Mouse (Mus musculus) heart, embryonic 11.5 days (tissue): ENCODE results near the gene Tnr. TPM values are rescaled to one million over a fixed set of nuclear protein-coding genes. Genes with fewer than 3 reads are reported as not detected.

Experiments used
- ATAC-seq: fragments of 200-750 bp; cut with Nextera tagmentation; replicated peaks from 2 replicates; pipeline ENCODE4 v1.8.0; 2017; ENCODE audit warnings: moderate library complexity; ENCODE audit not compliant: insufficient number of reproducible peaks, low FRiP score, low TSS enrichment
- H3K27ac ChIP-seq: fragments of 300-500 bp; sonication (generic); 2 replicates; pipeline ENCODE4 v1.5.1; 2014; ENCODE audit warnings: mild to moderate bottlenecking, low read depth, low read length
- H3K27me3 ChIP-seq: fragments of 300-500 bp; sonication (generic); 2 replicates; pipeline ENCODE4 v1.6.1; 2014; ENCODE audit warnings: mild to moderate bottlenecking, low read length, mixed read lengths; ENCODE audit not compliant: control insufficient read depth, insufficient read depth
- H3K36me3 ChIP-seq: fragments of 300-500 bp; sonication (generic); 2 replicates; pipeline ENCODE4 v1.6.1; 2014; ENCODE audit warnings: mild to moderate bottlenecking, low read length, moderate library complexity, mixed read lengths; ENCODE audit not compliant: control insufficient read depth, insufficient read depth
- H3K4me1 ChIP-seq: fragments of 300-500 bp; sonication (generic); 2 replicates; pipeline ENCODE4 v1.6.1; 2014; ENCODE audit warnings: low read length; ENCODE audit not compliant: control insufficient read depth, insufficient read depth
- H3K4me2 ChIP-seq: fragments of 300-500 bp; sonication (generic); 2 replicates; pipeline ENCODE4 v1.6.1; 2014; ENCODE audit warnings: mild to moderate bottlenecking, moderate library complexity
- H3K4me3 ChIP-seq: fragments of 300-500 bp; sonication (generic); 2 replicates; pipeline ENCODE4 v1.5.1; 2014; ENCODE audit warnings: low read depth, low read length
- H3K9ac ChIP-seq: fragments of 300-500 bp; sonication (generic); 2 replicates; pipeline ENCODE4 v1.6.1; 2014; ENCODE audit warnings: mild to moderate bottlenecking, low read depth, low read length, moderate library complexity
- H3K9me3 ChIP-seq: fragments of 300-500 bp; sonication (generic); replicated peaks from 2 replicates; pipeline ENCODE4 v1.6.1; 2016; ENCODE audit warnings: low read length; ENCODE audit not compliant: control insufficient read depth
- WGBS: fragments of 180-500 bp; shearing (Covaris S2); extraction: QIAGEN DNeasy Blood & Tissue Kit; methylation state at CpG from one replicate; pipeline ENCODE4 v1.1.7; 2014; ENCODE audit not compliant: insufficient replicate concordance; 5-methylcytosine and 5-hydroxymethylcytosine counted together
- polyA plus RNA-seq: library from polyadenylated mRNA; unstranded; fragments of >200 nt; fragmentation: Nextera tagmentation; extraction: Ambion mirVana; gene quantifications from 2 replicates; pipeline ENCODE4 v1.2.1, GENCODE M21; 2014

The Tnr gene
- polyA plus RNA-seq = 0.15 and 0.33 TPM in 2 replicates

- peaks cover 22% of the 10 kb centered on the region for H3K27me3 ChIP-seq
- H3K9me3 ChIP-seq = no peaks in the 10 kb centered on the region
- H3K4me2 ChIP-seq = peak within 1 kb of the TSS; percentile 14; the same call in 1 of the 2 replicates
- no peaks in the 10 kb centered on the region for H3K4me1 ChIP-seq
- no peak within 1 kb of the TSS for H3K9ac ChIP-seq
- H3K27ac ChIP-seq = no peak within 1 kb of the TSS
- H3K36me3 ChIP-seq = no peaks in the 10 kb centered on the region
- H3K4me3 ChIP-seq = no peak within 1 kb of the TSS
- 2% methylated on average over 8 of the region's 8 CpGs for WGBS
- ATAC-seq = no peak
Measured at GRCm38 (mm10) chr1:159523578-159523977, at the start of gene Tnr. Tnr (plus strand) TSS chr1:159523769.

- Histone ChIP-seq H3K36me3 (no peaks in the 10 kb centered on the region), H3K9me3 (no peaks in the 10 kb centered on the region), H3K9ac (no peak overlapping the region), H3K4me2 (no peak overlapping the region), H3K27me3 (no peaks in the 10 kb centered on the region), H3K4me1 (no peaks in the 10 kb centered on the region), H3K4me3 (no peak overlapping the region), H3K27ac (no peak overlapping the region)
- no peak for ATAC-seq
- 45% methylated on average over 4 of the region's 4 CpGs for WGBS
Measured at GRCm38 (mm10) chr1:159489853-159490435, 33.6 kb upstream of the Tnr start.

- H3K9ac ChIP-seq = no peak overlapping the region
- no peak for ATAC-seq
- 65% methylated on average over 4 of the region's 4 CpGs for WGBS
Measured at GRCm38 (mm10) chr1:159492536-159492935, 31.0 kb upstream of the Tnr start.

GRCm38 (mm10) chr1:159493720-159494499 lies 29.7 kb upstream of the Tnr start:
- H3K4me3 ChIP-seq = no peak overlapping the region
- H3K4me1 ChIP-seq = no peaks in the 10 kb centered on the region
- H3K4me2 ChIP-seq = no peak overlapping the region
- no peaks in the 10 kb centered on the region for H3K27me3 ChIP-seq
- no peaks in the 10 kb centered on the region for H3K9me3 ChIP-seq
- 72% methylated on average over 5 of the region's 5 CpGs for WGBS
- no peak for ATAC-seq
- H3K27ac ChIP-seq = no peak overlapping the region
- H3K9ac ChIP-seq = no peak overlapping the region
- no peaks in the 10 kb centered on the region for H3K36me3 ChIP-seq

More at GRCm38 (mm10) chr1:159492536-159492935, 31.0 kb upstream of the Tnr start:
- Histone ChIP-seq H3K9me3 (no peaks in the 10 kb centered on the region), H3K4me3 (no peak overlapping the region), H3K27ac (no peak overlapping the region), H3K27me3 (no peaks in the 10 kb centered on the region), H3K36me3 (no peaks in the 10 kb centered on the region), H3K4me2 (no peak overlapping the region), H3K4me1 (no peaks in the 10 kb centered on the region)

GRCm38 (mm10) chr1:159498236-159498635 lies 25.3 kb upstream of the Tnr start:
- no peak overlapping the region for H3K4me2 ChIP-seq
- WGBS = 85% methylated on average over 2 of the region's 2 CpGs
- no peaks in the 10 kb centered on the region for H3K9me3 ChIP-seq
- no peaks in the 10 kb centered on the region for H3K4me1 ChIP-seq
- no peaks in the 10 kb centered on the region for H3K27me3 ChIP-seq
- H3K4me3 ChIP-seq = no peak overlapping the region
- H3K36me3 ChIP-seq = no peaks in the 10 kb centered on the region
- ATAC-seq = no peak
- H3K9ac ChIP-seq = no peak overlapping the region
- H3K27ac ChIP-seq = no peak overlapping the region

GRCm38 (mm10) chr1:159499806-159500460 lies 23.6 kb upstream of the Tnr start:
- H3K27me3 ChIP-seq = no peaks in the 10 kb centered on the region
- WGBS = 72% methylated on average over 4 of the region's 4 CpGs
- H3K9ac ChIP-seq = no peak overlapping the region
- ATAC-seq = no peak
- no peak overlapping the region for H3K4me2 ChIP-seq
- no peaks in the 10 kb centered on the region for H3K4me1 ChIP-seq
- H3K4me3 ChIP-seq = no peak overlapping the region
- H3K27ac ChIP-seq = no peak overlapping the region
- no peaks in the 10 kb centered on the region for H3K36me3 ChIP-seq
- no peaks in the 10 kb centered on the region for H3K9me3 ChIP-seq

GRCm38 (mm10) chr1:159501911-159502310 lies 21.7 kb upstream of the Tnr start:
- no peak overlapping the region for H3K4me3 ChIP-seq
- H3K27me3 ChIP-seq = no peaks in the 10 kb centered on the region
- no peak overlapping the region for H3K9ac ChIP-seq
- no peaks in the 10 kb centered on the region for H3K36me3 ChIP-seq
- no peak overlapping the region for H3K27ac ChIP-seq
- H3K4me2 ChIP-seq = no peak overlapping the region
- no peaks in the 10 kb centered on the region for H3K4me1 ChIP-seq
- WGBS = 75% methylated on average over 4 of the region's 4 CpGs
- no peaks in the 10 kb centered on the region for H3K9me3 ChIP-seq
- ATAC-seq = no peak

GRCm38 (mm10) chr1:159510667-159511066 lies 12.9 kb upstream of the Tnr start:
- Histone ChIP-seq H3K9ac (no peak overlapping the region), H3K36me3 (no peaks in the 10 kb centered on the region), H3K4me3 (no peak overlapping the region), H3K27me3 (no peaks in the 10 kb centered on the region), H3K9me3 (no peaks in the 10 kb centered on the region), H3K27ac (no peak overlapping the region), H3K4me2 (no peak overlapping the region), H3K4me1 (no peaks in the 10 kb centered on the region)
- WGBS = 64% methylated on average over 3 of the region's 3 CpGs
- no peak for ATAC-seq
